Mouse (Mus musculus) gonadal fat pad, adult 2 months (tissue): Measurements from ENCODE around the gene Tdrd1. TPM values are rescaled to one million over a fixed set of nuclear protein-coding genes. Genes with fewer than 3 reads are reported as not detected.

ENCODE experiments used
- DNase-seq: peaks from one replicate; pipeline ENCODE4 v3.0.0-alpha.2; 2012; ENCODE audit warnings: low read depth
- polyA plus RNA-seq: library from polyadenylated mRNA; depleted of rRNA; stranded (reverse); fragments of >200 nt; gene quantifications from 2 replicates; pipeline ENCODE4 v1.2.3, GENCODE M21; 2012

Tdrd1 gene
- polyA plus RNA-seq, 1 experiment = 1.1 TPM

DNA sequence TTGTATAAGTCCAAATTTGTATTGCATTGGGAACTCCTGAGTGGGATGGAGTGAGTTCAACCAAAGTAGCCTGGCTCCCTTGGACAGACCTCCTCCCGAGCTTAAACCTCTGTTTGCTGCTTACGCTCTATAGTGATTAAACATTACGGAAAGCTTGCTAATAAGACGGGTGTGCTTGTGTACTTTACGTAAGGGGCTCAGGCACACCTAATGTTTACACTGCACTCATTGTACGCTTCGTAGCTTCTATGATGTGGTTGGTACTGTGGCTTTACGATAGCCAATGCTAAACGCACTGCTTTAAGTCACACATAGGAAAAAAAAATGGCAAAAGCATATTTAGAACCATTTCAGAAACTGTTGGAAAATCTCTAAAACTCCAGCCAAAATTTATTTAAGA is 3.3 kb downstream of the Tdrd1 start:
- no peak for DNase-seq

DNA sequence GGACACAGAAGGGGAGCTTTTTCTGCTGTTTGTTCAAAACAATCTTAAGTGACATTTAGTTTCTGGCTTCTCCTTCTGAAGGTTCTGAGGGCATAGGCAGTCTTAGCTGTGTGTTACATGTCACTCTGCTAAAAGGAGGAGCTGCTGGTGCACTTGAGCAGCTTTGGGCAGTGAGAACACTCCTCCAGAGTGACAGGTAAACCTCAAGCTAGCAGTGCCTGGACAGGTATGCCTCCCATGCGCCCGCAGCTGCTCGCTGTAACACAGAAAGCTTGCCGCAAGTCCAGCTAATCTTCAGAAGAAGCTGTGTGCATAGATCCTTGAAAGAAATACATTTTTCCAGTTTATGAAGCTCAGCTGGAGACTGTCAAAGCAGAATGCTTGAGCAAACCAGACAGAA is 4.2 kb downstream of the Tdrd1 start:
- DNase-seq = no peak

DNA sequence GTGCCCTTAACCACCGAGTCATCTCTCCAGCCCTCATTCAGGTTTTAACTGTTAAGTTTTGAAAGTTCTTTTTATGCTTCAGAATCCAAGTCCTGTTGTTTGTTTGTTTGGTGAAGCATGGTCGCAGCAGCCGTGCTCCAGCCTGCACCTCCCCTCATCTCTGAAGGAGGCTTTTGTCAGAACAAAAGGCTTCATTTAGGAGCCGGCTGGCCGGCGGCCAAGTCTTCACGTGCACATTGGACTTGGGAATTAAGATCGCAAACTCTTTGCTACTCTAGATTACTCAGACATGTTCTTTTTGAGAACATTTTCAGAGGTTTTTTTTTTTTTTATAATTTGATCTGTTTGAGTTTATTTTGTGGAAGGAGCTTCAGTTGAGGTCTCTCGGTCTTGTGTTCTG is 9.3 kb downstream of the Tdrd1 start:
- no peak for DNase-seq

DNA sequence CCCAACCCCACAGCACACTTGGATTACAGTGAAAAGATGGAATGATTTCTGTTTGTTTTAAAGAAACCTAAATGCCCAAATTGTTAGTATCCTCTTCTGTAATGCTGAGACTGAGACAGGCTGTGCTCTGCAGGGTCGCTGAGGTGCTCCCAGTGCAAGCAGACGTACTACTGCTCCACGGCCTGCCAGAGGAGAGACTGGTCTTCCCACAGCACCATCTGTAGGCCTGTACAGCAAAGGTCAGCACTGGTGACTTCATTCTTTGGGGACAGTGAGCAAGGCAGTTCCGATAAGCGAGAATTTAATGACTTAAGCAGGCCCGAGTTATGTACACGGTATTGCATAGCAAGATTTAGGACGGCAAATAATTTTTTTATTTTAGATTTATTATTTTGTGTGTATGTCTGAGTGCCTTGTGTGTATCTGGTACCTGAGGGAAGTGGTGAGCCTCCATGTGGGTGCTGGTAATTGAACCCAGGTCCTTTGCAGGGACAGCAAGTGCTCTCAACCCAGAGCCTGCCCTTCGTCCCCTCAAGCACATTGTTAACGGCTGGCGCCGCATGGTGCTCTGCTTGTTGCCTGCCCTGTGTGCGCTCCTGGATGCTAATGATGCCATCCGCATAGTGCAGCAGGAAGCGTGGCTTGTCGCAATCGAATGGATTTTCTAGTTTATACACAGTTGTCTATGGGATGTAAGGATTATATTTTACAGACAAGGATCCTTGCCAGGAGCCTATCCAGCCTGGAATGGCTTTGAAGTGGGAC is 13.1 kb downstream of the Tdrd1 start:
- no peak for DNase-seq

DNA sequence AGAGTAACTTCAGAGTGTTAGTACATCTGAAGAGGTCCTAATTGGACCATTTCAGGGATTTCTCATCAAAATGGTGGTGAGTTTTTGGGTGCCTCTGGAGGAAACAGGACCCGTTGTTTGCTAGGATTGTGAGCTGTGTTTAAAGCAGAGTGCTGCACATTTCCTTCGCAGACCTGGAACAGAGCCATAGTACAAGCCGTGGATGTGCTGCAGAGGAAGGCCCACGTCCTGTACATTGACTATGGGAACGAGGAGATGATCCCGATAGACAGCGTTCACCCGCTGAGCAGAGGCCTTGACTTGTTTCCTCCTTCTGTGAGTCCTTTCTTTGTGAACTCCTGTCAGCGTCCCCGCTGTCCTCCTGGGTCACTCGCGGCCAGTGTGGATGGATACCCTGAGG is 17.0 kb downstream of the Tdrd1 start:
- no peak for DNase-seq

DNA sequence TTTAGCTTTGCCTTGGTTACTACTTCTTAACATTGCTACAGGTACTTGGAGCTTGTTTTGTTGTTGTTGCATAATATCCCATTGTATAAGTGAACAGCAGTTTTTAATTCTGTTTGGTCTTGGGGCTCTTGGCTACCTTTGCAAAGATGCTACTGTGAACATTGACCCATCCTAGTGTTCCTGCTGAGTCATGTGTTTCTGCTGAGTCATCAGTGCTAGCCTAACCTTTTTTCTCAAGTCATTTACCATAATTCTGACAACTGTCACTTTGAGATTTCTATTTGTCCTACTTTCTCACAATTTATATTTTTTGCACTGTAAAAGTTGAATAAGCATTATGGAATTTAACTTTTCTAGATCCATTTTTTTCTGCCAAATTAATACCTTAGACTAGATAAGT is 26.6 kb downstream of the Tdrd1 start:
- DNase-seq = no peak

DNA sequence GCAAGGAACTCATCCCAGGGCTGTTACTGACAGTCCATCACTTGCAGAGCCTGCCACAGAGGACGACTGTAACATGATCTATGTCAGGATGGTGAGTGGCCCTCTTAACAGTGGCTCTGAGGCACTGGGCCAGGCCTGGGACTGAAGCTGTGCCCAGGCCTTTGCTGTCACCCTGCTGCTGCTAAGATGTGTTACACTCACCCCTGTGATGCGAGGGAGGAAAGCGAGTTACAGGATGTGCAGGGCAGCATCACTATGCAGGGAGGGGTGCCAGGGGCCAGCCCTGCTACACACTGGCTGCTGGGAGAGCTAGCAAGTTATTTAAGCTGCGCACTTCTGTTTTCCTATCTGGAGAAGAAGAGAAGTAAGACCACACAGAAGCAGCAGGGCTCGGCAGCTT is 30.4 kb downstream of the Tdrd1 start:
- DNase-seq = no peak

DNA sequence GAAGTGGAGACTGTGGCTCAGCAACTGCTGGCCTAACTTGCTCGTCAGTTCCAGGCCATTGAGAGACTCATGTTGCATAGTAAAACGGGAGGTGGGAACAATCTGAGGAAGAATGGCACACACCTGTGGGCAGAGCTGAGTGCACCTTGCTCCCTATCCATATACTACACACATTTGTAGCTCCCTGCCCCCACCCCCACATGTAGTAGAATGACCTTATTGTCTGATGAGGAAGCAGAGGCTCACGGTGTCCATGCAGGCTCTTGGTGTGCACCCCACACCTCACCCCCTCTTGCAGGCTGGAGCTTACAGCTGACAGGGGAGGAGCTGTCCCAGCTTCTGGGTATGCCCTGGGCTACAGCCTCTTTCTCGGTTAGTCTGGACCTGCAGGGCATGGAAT is 41.7 kb downstream of the Tdrd1 start:
- DNase-seq = no peak

DNA sequence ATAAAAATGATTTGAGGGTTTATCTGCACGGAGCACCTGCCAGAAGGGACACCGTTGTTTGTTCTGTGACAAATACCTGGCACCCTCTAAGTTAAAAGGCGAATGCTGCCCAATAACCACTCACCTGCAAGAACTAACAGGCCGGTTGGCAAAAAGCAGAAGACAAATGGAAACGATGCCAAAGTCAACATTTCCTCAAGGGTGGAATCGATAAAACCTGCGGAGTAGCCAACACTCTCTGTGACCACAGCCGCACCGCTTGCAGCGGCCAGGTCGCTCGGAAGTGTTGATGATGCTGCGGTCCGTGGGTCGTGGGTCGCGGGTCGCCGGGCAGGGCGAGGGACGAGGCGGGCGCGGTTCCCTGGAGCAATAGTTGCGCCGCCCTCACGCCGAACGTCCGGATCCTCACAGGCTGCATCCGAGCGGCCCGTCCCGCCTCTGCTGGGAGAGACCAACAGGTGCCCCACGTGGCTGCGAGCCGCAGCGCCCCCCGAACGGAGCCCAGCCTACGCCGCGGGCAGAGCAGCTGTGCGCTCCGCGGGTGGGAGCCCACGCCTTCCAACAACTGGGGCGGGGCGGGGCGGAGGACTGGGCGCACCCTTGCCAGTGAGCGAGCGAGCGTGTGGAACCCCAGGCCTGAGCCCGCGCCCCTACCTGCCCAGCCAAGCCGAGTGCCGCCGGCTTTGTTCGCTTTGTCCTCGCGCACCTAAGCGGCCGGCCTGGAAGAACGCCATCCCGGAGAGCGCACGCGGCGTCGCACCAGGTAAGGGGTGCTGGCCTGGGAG is 48.0 kb downstream of the Tdrd1 start, which contains the start of gene Vwa2:
Gene Vwa2 (plus strand): TSS at position 434 of the 785 bp plus-strand sequence.
- no peak for DNase-seq

DNA sequence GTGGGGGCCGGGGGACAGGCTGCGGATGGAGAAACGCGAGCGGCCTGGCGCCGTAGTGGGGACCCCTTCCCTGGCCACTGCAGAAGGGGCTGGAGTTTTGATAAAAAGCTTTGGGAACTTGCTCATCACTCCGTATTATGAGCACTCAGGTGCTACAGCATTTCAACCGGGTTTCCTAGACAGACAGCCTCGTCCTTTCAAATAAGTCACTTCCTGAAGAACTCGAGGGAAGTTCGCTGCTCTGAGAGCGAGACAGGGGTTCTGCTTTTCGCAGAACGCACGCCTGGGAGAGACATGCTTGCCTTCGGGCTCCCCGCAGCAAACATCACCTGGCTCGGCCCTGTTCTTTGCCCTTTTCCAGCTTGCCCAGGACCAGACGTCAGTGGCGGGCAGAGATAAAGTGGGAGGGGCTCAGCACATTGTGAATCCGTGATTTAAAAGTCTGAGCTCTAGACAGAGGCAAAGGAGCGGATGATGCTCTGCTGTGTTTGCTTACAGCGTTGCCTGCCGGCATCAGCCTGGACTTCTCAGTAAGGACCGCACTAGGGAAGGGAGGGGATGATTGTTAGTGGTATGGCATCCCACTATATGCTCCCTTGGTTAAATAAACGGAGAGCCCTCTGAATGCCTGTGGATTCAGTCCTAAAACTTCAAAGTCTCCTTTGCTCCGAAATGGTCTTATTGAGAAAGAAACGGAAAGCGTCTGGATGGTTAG is 48.7 kb downstream of the Tdrd1 start:
- no peak for DNase-seq

DNA sequence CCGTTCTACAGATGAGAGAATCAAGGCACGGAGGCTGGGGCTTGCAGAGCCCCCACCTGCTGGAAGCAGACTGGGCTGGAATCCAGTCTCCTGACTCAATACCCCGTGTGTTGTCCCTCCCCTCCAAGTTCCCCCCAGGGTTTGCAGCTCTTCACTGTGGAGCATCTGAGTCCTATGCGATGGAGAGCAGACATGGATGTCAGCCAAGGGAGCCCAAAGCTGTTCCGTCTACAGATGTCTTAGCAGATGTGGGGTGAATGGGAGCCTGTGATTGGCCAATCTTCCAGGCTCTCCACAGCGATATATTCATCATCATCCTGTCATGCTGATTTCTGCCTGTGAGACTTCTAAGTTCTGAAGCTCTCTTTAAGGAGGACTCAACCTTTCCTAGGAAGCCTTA is 51.4 kb downstream of the Tdrd1 start:
- DNase-seq = no peak

DNA sequence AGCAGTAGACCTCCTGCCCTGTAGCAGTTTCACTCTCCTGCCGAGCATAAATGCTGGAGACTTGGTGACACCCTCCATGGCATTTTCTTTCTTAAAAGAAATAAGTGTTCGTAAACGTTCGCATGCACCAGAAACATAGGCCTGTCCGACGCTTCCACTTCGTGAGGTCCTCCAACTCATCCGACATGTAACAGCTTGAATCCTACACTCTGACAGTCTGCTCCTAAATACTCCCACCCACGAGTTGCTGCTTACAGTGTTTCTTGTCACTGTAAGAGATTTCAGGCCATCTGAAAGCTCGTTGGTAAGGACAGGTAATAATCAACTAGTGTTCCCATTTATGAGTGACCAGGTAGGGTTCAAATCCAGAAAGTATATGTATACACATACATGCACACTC is 61.9 kb downstream of the Tdrd1 start:
- no peak for DNase-seq

DNA sequence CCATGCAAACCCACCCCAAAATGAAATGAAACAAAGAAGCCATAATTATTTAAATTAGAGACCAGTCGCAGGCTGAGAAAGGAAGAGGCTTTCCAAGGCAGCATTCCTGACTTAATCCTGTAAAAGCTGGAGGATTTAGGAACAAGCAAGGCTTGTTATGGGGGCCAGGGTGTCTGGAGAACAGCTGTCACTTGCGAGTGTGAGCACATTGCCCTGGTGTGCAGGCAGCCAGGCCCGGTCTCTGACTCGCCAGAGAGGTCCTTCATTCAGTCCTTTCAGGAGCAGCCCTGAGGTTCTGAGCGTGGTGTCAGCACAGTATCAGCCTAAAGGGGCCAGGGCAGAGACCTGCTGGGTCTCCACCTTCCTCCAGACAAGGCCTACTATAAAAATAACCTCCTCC is 62.6 kb downstream of the Tdrd1 start:
- no peak for DNase-seq

DNA sequence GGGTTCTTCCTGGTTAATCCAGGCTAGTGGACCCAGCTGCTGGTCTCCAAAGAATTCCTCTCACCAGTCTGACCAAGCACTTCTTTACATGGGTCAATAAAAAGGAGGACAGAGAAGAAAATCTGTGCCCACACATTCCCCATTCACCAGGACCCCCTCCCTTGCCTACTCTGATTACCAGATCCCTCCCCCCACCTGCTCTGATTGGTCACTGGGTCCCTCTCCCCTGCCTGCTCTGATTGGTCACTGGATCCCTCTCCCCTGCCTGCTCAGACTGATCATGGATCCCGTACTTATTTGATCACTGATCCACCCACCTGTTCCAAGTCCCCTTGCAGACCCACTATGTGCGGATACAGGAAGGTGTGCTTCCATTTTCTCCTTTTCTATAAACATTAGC is 65.4 kb downstream of the Tdrd1 start:
- no peak for DNase-seq

DNA sequence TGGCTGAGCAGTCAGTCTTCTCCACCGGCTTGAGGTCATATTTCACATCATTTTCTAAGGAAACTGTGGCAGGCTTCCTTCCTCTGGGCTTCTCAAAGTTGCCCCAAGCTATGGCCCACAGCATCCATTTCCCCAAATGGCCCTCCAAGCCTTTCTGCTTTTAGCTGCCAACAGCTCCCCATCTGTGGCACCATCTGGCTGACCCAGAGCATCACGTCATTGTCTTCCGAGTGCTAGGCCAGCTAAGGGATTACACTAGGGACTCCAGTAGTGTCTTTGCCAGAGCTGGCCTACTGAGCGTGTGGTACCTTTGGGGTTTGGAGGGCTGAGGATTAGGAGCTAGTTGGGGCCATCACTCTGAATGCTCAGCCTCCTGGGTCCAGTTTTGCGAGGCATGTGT is 66.6 kb downstream of the Tdrd1 start:
- no peak for DNase-seq

DNA sequence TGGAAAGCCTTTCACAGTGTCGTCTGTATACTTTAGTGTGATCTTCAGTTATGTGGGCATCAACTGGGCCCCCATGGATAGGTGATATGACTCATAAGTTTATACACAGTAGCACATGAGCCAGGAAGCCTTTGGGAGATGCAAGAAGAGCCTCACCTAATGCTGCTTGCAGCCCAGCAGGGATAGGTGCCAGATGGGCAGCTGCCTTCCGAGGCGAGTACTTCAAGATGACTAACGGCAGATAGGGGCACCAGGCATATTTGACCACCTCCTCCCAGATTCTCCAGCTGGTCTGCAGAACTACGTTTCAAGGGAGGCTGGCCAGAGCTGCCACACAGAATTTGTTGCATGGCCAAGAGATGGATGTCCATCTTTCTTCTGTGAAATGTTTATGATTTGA is 67.3 kb downstream of the Tdrd1 start:
- no peak for DNase-seq

DNA sequence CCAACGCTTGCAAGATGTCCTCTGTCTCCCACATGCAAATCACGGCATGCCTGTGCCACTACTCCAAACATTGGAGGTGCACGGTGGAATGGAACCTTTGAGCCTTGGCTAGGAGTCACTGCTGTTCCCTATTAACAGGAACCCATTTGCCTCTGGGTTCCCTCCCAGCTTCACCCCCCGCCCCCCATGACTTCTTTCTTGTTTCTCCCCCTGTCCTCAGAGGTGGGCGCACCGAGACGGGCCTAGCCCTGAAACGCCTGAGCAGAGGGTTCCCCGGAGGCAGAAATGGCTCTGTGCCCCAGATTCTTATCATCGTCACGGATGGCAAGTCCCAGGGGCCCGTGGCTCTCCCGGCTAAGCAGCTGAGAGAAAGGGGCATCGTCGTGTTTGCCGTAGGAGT is 71.6 kb downstream of the Tdrd1 start:
- no peak for DNase-seq

DNA sequence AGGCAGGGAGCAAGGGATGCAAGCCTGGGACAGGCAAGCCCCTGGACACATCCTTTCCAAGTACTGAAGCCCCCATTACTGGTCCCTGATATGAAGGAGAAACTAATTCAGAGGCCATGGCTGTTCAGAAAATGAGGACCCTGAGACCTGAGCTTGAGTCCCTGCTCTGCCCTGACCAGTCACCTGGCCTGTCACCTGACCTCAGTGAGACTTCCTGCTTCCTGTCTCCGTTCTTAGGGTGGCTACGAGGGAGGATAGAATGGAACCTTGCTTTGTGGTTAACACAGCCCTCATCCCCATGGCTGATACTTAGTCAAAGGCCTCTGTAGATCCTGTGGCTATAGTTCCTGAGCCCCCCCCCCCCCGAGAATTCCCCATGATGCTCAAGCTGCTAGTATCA is 78.1 kb downstream of the Tdrd1 start:
- no peak for DNase-seq

DNA sequence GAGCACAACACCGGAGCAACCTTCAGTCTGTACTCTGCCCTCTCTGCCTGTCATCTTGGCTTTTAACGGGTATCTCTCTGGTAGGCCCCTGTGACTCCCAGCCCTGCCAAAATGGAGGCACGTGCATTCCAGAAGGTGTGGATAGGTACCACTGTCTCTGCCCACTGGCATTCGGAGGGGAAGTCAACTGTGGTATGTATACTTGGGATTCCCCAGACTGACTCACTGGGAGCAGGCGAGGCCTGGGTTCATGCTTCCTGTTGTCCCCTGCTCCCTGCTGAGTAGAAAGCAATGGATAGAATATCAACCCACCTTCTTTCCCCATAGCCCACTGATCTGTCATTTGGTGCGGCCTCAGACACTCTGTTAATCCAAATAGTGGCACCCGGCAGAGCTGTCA is 79.4 kb downstream of the Tdrd1 start:
- DNase-seq = no peak

DNA sequence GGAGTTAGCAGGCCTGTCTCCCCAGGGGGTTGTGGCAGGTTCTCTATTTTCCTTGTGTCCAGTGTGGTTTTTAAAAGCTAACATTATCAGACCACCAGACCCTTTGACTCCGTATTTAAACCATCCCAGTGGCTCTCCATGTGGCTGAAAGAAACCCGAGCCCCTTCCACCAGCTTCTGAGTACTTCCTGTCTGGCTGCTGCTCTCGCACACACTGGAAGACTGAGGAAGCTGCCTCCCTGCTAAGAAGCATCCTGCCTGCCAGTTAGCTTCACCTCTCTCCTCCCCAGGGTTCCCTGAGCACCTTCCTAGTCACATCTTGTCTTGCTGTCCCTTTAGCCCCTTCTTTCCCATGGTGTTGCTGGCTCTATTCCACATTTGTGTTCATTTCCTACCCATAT is 81.8 kb downstream of the Tdrd1 start:
- no peak for DNase-seq

DNA sequence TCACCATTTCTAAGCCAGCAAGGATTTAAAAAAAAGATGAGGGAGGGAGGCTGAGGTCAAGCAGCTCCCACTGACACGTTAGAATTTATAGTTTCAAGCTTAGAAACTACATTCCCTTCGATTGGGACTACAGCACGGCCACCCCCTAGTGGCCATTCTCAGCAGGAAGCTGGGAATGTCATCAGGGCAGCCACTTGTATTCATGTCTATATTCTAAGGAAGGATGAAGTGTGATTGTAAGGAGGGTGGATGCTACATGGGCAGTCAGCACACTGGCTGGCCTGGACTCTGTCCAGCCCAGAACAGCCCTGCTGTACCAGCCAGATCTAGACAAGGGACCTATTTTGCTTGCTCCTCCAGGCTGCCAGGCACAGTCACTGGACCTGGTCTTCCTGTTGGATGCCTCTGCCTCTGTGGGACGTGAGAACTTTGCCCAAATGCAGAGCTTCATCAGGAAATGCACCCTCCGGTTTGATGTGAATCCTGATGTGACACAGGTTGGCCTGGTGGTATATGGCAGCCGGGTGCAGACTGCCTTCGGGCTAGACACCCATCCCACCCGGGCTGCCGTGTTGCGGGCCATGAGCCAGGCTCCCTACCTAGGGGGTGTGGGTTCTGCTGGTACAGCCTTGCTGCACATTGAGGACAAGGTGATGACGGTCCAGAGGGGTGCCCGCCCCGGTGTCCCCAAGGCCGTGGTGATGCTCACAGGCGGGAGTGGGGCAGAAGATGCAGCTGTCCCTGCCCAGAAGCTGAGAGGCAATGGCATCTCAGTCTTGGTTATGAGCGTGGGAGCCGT is 82.7 kb downstream of the Tdrd1 start:
- DNase-seq = no peak

DNA sequence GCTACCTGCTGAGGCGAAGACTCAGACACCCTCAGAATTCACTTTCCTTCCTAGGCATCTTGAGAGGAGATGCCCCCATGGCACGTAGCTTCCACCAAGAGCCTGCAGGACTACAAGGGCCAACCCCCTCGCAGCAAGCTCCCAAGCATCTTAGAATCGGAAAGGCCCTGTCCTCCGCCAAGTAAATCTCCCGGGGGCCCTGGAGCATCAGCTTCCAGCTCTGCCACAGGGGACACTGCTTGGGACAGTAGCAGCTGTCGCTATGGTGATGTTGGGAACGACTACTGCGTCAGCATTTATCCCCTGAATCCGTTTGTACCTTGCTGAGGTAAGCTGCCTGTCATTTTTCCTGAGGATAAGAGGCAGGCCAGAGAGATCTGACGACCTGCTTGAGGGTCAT is 84.6 kb downstream of the Tdrd1 start:
- DNase-seq = no peak
